Mouse (Mus musculus): ENCODE results near the gene Tagln. TPM values are rescaled to one million over a fixed set of nuclear protein-coding genes. Genes with fewer than 3 reads are reported as not detected.
A peak's percentile ranks its signal among the peaks of the same experiment; 100 is the strongest.

The Tagln gene
- polyA plus RNA-seq, 1 experiment from 2014 or later, result 35.3 TPM

DNA sequence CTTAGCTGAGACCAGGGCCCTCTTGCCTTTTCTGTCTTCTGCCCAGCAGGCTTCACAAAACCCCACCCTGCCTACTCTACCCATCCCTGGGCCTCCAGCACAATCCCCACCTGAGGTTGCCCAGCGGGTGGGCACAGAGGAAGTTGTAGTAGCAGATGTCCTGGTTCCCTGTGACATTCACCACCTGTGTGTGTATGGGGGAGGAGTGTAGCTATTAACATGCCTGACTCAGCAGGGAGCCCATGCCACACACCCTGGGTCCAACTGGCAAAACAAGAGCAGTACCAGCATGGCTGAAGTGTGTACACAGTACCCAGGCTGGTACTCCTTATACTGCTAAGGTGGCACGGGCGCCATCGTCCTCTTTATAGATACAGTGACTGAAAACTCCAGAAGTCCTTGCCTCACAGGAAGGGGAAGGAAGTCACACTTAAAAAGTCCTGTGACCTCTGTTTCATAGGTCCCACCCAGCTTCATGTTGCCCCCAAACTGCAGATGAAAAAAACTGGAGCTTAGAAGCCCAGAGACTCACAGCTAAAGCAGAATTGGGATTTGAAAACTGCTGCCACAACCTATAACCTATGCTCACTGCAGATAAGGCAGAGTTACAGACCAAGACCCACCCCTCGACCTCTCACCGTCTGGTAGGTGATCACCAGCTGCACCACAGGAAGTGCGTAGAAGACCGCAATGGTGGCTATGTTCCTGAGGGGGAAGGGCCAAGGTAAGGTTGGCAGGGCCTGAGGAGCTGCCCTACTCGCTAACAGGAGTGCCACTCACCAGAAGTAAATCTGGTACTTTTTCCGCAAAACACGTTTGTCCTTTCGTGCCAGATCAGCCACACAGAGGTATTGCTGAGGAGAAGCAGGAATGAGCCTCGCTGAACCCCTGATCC is 8.9 kb upstream of the Tagln start:
- Histone ChIP-seq H3K4me3 (replicated peaks) (no peak overlapping the region), H3K4me1 (no peaks in the 10 kb centered on the region), H3K9ac (no peak overlapping the region), H3K4me2 (replicated peaks) (no peak overlapping the region), H3K36me3 (peaks cover 92% of the 10 kb centered on the region), H3K27ac (replicated peaks) (no peak overlapping the region), H3K27me3 (no peaks in the 10 kb centered on the region), H3K9me3 (replicated peaks) (no peaks in the 10 kb centered on the region)
- ATAC-seq (ENCODE audit: insufficient number of reproducible peaks, low FRiP score, low TSS enrichment, low read depth), result no peak
- 82% methylated on average over 13 of the region's 13 CpGs for WGBS

DNA sequence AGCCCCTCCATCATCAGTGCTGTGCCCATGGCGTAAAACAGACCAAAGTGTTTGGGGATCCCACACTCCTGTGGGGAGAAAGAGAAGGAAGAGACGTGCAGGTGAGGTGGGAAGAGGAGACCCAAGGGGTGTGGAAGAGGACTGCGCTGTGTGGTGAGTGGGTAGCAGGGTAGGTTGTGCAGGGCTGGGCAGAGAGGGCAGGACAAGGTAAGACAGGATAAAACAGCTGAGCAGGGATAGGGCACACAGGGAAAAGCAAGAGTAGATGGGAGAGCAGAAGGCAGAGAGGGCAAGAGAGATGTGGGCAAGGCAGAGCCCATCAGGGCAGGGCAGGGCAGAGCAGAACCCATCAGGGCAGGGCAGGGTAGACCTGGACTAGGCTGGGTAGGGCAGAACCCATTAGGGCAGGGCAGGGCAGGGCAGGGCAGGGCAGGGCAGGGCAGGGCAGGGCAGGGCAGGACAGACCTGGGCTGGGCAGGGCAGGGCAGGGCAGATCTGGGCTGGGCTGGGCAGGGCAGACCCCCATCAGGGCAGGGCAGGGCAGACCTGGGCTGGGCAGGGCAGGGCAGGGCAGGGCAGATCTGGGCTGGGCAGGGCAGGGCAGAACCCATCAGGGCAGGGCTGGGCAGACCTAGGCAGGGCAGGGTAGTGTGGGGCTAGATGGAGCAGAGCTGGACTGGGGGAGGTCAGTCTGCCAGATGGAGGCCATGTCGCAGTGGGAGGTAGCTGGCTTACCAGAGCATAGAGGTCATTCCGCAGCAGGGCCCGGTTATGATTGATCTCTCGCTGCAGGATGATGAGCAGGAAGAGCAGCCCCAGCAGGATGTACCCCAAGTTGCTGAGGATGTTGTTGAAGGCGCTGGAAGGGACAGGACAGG is 8.0 kb upstream of the Tagln start:
- Histone ChIP-seq H3K9me3 (replicated peaks) (no peaks in the 10 kb centered on the region), H3K27ac (replicated peaks) (no peak overlapping the region), H3K4me2 (replicated peaks) (no peak overlapping the region), H3K27me3 (no peaks in the 10 kb centered on the region), H3K36me3 (peaks cover 92% of the 10 kb centered on the region), H3K9ac (no peak overlapping the region), H3K4me1 (no peaks in the 10 kb centered on the region), H3K4me3 (replicated peaks) (no peak overlapping the region)
- WGBS, result 95% methylated on average over 8 of the region's 8 CpGs
- 0 out of 2 replicates have a peak, but pooled peaks have one; percentile 26 for ATAC-seq (ENCODE audit: insufficient number of reproducible peaks, low FRiP score, low TSS enrichment, low read depth)

DNA sequence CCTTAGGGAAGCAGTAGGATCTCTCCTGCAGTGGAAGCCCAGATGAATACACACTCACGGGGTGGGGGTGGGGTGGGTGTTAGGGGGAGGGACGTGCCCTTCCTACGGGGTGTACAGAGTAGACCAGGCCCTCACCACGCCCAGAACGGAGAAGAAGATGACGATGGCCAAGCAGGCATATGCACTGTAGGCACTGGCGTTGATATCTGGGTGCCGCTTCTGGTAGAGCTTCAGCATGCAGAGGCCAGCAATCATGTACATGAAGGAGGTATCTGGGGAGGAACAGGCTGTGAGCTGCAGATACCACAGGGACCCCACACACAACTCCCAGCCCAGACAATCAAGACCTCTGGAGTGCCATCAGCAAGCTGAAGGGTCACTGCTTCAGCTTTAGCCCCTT is 7.1 kb upstream of the Tagln start:
- H3K9ac ChIP-seq, result no peak overlapping the region
- peaks cover 92% of the 10 kb centered on the region for H3K36me3 ChIP-seq
- H3K9me3 ChIP-seq (replicated peaks), result no peaks in the 10 kb centered on the region
- no peak for ATAC-seq (ENCODE audit: insufficient number of reproducible peaks, low FRiP score, low TSS enrichment, low read depth)
- WGBS, result 88% methylated on average over 8 of the region's 8 CpGs
- no peaks in the 10 kb centered on the region for H3K4me1 ChIP-seq
- H3K4me3 ChIP-seq (replicated peaks), result no peak overlapping the region
- no peak overlapping the region for H3K4me2 ChIP-seq (replicated peaks)
- no peak overlapping the region for H3K27ac ChIP-seq (replicated peaks)
- H3K27me3 ChIP-seq, result no peaks in the 10 kb centered on the region

DNA sequence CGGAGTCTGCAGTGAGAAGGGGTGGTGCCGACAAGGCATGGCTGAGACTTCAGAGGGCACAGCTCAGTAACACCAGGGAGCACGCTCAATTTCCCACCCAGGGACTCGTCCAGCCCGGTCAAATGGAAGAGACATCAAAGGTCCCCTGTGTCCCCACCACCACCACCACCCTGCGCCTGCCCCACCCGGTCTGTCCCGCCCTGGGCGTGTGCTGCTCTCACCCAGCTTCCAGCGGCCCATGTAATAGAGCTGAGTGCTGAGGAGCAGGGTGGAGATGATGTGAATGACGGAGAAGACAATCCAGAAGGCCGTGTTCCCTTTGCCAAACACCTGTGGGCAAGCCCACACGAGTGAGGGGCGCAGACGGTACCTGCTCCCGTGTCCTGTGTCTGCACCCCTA is 6.6 kb upstream of the Tagln start:
- H3K36me3 ChIP-seq, result peaks cover 90% of the 10 kb centered on the region
- ATAC-seq (ENCODE audit: insufficient number of reproducible peaks, low FRiP score, low TSS enrichment, low read depth), result no peak

DNA sequence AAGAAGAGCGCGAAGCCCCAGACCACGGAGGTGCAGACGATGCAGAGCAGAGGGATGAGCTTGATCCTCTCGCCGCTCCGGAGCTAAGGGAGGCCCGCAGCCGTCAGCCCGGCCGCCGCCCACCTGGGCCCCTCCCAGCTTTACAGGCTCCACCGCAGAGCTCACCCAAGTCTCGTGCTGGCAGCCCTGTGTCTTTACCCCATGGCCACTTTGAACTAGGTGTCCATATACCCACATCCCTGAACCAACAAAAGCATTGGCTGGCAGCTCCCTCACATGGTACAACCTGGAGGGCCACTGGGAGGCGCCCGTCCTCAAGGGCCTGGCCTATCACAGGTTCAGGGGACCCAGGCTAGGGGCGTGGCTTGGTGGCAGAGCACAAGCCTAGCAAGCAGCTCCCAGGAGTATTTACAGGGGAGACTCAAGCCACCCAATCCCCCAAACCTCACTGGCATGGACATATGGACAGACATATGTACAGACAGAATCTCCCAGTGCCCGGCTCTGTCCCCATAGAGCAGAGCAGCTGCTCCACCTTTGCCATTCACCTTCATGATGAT is 5.6 kb upstream of the Tagln start:
- no peak overlapping the region for H3K4me2 ChIP-seq (replicated peaks)
- H3K4me1 ChIP-seq, result peaks cover 6% of the 10 kb centered on the region; the same call in 1 of the 2 replicates
- no peak overlapping the region for H3K27ac ChIP-seq (replicated peaks)
- H3K9ac ChIP-seq, result no peak overlapping the region
- H3K27me3 ChIP-seq, result no peaks in the 10 kb centered on the region
- no peak overlapping the region for H3K4me3 ChIP-seq (replicated peaks)
- no peak for ATAC-seq (ENCODE audit: insufficient number of reproducible peaks, low FRiP score, low TSS enrichment, low read depth)
- H3K36me3 ChIP-seq, result peaks cover 79% of the 10 kb centered on the region
- WGBS, result 59% methylated on average over 18 of the region's 18 CpGs
- H3K9me3 ChIP-seq (replicated peaks), result no peaks in the 10 kb centered on the region

More for the DNA sequence above, 6.6 kb upstream of the Tagln start:
- H3K27ac ChIP-seq (replicated peaks), result no peak overlapping the region
- 83% methylated on average over 16 of the region's 16 CpGs for WGBS
- no peak overlapping the region for H3K9ac ChIP-seq
- no peaks in the 10 kb centered on the region for H3K9me3 ChIP-seq (replicated peaks)
- no peaks in the 10 kb centered on the region for H3K4me1 ChIP-seq
- no peak overlapping the region for H3K4me3 ChIP-seq (replicated peaks)
- H3K4me2 ChIP-seq (replicated peaks), result no peak overlapping the region
- H3K27me3 ChIP-seq, result no peaks in the 10 kb centered on the region

DNA sequence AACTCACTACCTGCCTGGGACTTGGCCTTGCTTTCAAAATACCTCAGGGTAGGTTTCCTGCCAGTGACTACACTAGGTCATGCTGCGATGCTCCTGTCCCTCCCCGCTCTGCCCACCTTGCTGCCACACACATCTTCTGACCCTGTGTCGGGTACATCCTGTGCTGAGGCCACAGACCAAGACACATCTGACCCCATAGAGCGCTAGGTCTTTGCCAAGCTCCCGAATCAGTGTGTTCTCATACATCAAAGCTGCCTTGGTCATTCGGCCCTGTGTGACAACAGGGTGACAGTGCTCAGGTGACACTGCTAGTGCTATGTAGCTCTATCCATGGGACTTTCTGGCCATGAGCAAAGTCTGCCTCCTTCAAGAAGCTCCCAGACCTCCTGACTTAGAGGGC is 3.9 kb upstream of the Tagln start:
- no peaks in the 10 kb centered on the region for H3K27me3 ChIP-seq
- 82% methylated on average over 6 of the region's 6 CpGs for WGBS
- H3K4me1 ChIP-seq, result peaks cover 17% of the 10 kb centered on the region
- H3K27ac ChIP-seq (replicated peaks), result no peak overlapping the region
- no peak for ATAC-seq (ENCODE audit: insufficient number of reproducible peaks, low FRiP score, low TSS enrichment, low read depth)
- H3K36me3 ChIP-seq, result peaks cover 63% of the 10 kb centered on the region
- no peak overlapping the region for H3K4me2 ChIP-seq (replicated peaks)
- no peak overlapping the region for H3K4me3 ChIP-seq (replicated peaks)
- no peaks in the 10 kb centered on the region for H3K9me3 ChIP-seq (replicated peaks)
- no peak overlapping the region for H3K9ac ChIP-seq

DNA sequence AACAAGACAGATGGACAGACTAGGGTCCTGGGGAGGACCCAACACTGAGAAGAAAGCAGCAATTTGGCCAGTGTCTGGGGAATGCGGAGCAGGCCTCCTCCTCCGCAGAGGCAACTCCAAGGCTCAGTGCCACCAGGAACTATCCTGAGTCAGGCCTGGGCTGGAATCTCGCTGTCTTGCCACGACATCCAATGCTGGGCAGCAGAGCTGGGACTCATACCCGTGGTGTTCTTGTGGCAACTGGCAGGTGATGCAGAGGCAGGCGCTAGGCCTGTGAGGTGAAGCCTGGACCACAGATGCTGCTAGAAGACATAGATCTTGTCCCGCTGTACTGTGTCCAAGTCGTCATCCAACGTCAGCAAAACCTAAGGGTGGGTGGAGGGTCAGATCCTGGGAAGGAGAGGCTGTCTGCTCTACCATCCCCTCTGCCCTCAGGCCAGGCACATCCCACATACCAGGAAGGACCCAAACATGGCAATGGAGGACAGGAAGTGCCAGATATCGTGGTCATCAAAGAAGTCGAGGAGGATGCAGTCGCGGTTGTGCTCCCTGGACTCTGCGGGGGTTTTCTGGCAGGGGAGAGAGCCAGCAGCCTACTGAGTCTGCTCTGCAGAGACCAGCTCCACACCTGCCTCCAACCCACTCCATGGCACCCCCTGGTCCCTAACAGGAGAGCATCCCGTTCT is 3.2 kb upstream of the Tagln start:
- Histone ChIP-seq H3K27me3 (no peaks in the 10 kb centered on the region), H3K27ac (replicated peaks) (no peak overlapping the region), H3K9ac (no peak overlapping the region), H3K36me3 (peaks cover 56% of the 10 kb centered on the region), H3K4me2 (replicated peaks) (no peak overlapping the region), H3K4me3 (replicated peaks) (no peak overlapping the region), H3K9me3 (replicated peaks) (no peaks in the 10 kb centered on the region), H3K4me1 (peaks cover 17% of the 10 kb centered on the region)
- 76% methylated on average over 15 of the region's 15 CpGs for WGBS
- ATAC-seq (ENCODE audit: insufficient number of reproducible peaks, low FRiP score, low TSS enrichment, low read depth), result no peak

DNA sequence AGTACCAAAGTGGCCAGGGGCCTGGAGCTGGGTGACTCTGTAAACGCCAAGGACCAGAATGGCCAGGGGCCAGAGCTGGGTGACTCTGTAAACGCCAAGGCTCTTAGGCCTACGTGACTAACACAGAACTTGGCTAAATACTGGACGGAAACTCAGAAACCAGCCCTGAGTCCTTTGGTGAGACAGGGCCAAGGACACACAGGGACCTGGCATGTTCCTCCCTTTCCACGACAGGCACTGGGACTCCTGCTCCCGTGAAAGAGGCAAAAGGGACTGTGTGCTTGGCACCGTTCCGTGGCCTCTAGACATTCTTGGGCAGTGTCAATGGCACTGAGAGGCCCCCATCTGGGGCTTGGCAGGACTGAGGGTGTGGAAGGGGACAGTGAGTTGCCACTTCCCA is 2.2 kb upstream of the Tagln start:
- Histone ChIP-seq H3K4me3 (replicated peaks) (no peak overlapping the region), H3K9me3 (replicated peaks) (no peaks in the 10 kb centered on the region), H3K27ac (replicated peaks) (no peak overlapping the region), H3K4me2 (replicated peaks) (no peak overlapping the region), H3K9ac (no peak overlapping the region), H3K36me3 (peaks cover 48% of the 10 kb centered on the region), H3K4me1 (peaks cover 20% of the 10 kb centered on the region), H3K27me3 (no peaks in the 10 kb centered on the region)
- ATAC-seq (ENCODE audit: insufficient number of reproducible peaks, low FRiP score, low TSS enrichment, low read depth), result no peak
- WGBS, result 91% methylated on average over 8 of the region's 8 CpGs

DNA sequence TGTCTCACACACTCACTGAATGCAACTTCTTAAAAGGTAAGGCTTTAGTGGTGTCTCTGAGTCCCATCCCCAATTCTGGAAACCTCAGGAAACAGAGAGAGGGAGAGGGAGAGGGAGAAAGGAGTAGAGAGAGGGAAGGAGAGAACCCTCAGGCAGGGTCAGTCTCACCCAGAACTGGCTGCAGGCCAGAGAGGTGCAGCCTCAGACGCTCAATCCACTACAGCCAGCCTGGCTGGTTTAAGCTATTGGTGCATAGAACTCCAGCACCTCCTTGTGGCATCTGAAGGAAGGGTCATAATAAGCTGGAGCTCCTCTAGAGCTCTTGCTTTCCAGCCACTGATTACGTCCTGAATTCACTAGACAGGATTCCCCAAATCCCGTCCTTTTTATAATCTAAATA is 1.0 kb upstream of the Tagln start:
- Histone ChIP-seq H3K9ac (no peak overlapping the region), H3K36me3 (peaks cover 36% of the 10 kb centered on the region), H3K27me3 (no peaks in the 10 kb centered on the region), H3K4me3 (replicated peaks) (no peak overlapping the region), H3K27ac (replicated peaks) (peak overlapping the region; percentile 58; the same call in 1 of the 2 replicates), H3K4me1 (peaks cover 27% of the 10 kb centered on the region), H3K4me2 (replicated peaks) (no peak overlapping the region; the same call in 1 of the 2 replicates), H3K9me3 (replicated peaks) (no peaks in the 10 kb centered on the region)
- no peak for ATAC-seq (ENCODE audit: insufficient number of reproducible peaks, low FRiP score, low TSS enrichment, low read depth)
- WGBS, result 18% methylated on average over 3 of the region's 3 CpGs

DNA sequence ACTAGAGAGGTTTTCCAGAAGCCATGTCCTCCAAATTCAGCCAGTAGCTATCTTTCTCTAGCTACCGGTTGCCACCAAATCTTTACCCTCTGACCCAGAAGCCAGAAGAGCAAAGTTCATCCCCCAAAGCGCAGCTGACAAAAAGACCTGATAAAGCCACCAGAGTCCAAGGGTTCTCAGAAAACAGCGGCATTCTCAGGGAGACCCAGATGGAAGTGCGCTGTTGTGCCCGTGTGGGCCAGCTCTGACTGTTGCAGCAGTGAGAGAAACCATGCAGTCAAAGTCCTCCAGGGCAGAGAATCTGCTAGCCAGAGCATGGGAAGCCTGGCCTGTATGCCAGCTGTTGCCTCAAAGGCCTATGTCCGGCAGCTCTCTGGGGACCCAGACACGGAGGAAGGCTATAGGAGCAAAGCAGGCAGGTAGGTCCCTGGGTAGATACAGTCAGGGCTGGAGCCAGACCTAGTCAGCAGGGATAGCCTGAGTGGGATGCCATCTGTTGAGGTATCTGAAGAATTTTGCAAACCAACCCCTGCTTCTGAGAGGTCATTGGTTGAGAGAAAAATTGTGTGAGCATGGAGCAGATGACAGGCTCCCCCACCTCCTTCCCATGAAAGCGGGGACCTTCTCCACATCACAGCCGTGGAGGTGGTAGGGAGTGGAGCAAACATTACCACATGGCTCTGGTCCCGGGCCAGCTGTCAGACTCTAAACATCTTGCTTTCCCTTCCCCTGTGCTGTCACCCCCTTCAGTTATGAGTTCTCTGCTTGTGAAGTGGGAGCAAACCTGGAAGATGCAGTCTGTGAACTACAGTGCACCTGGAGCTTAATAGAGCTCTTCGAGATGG is 3.1 kb downstream of the Tagln start:
- no peaks in the 10 kb centered on the region for H3K9me3 ChIP-seq (replicated peaks)
- H3K4me3 ChIP-seq (replicated peaks), result no peak overlapping the region
- WGBS, result 65% methylated on average over 11 of the region's 11 CpGs
- no peaks in the 10 kb centered on the region for H3K27me3 ChIP-seq
- peaks cover 27% of the 10 kb centered on the region for H3K4me1 ChIP-seq
- peaks cover 33% of the 10 kb centered on the region for H3K36me3 ChIP-seq
- H3K9ac ChIP-seq, result no peak overlapping the region
- no peak overlapping the region for H3K4me2 ChIP-seq (replicated peaks)
- no peak overlapping the region; the same call in 1 of the 2 replicates for H3K27ac ChIP-seq (replicated peaks)
- ATAC-seq (ENCODE audit: insufficient number of reproducible peaks, low FRiP score, low TSS enrichment, low read depth), result no peak

All from embryonic facial prominence, embryonic 15.5 days (tissue).